Mouse (Mus musculus) fat pad, adult 2 months (tissue): Measurements from ENCODE around the gene Kantr.
A peak's percentile ranks its signal among the peaks of the same experiment; 100 is the strongest.

ENCODE experiments used
- DNase-seq: peaks from one replicate; pipeline ENCODE4 v3.0.0-alpha.2; 2011; ENCODE audit warnings: low read depth, low spot score; ENCODE audit errors: extremely low read depth

Kantr gene

DNA sequence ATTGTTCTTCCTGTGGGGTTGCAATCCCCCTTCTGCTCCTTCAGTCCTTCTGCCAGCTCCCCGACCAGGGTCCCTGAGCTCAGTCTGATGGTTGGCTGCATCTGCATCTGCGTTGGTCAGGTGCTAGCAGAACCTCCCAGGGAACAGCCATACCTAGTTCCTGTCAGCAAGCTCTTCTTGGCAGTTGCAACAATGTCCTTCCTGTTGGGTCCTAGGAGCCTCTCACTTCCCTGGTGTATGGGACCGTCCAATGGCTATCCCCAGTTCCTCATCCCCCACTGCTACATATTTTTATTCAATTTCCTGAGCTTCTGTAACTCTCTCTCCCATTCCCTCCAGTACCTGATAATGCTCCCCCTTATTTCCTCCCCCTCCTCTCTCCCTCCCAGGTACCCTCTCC is 42.5 kb downstream of the Kantr start:
- DNase-seq = no peak

DNA sequence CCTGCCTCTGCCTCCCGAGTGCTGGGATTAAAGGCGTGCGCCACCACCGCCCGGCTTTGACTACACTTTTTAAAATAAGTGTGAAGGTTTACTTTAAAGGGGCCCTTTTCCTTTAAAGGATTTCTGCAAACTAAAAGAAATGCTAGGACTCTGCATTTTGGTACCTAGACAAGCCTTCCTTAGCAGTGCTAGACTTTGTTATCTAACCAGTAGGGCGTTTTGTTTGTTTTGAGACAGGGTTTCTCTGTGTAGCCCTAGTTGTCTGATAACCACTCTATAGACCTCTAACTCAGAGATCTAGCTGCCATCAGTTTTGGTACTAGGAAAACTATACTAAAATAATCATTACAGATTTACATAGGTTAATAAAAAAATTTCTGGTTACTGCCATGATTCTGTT is 47.9 kb downstream of the Kantr start:
- no peak for DNase-seq

DNA sequence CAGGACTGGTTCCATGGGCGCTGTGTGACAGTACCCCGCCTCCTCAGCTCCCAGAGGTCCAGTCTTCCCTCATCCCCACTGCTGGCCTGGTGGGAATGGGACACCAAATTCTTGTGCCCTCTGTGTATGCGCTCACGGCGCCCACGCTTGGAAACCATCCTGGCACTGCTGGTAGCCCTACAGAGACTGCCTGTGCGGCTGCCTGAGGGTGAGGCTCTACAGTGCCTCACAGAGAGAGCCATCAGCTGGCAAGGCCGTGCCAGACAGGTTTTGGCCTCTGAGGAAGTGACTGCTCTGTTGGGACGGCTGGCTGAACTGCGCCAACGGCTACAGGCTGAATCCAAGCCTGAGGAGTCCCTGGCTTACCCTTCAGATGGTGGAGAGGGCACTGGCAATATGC is 56.1 kb downstream of the Kantr start:
- peak; percentile 45 for DNase-seq
